Mouse (Mus musculus) adrenal gland, adult 2 months (tissue): ENCODE measurements around the gene Akr1e1. TPM values are rescaled to one million over a fixed set of nuclear protein-coding genes. Genes with fewer than 3 reads are reported as not detected.
A peak's percentile ranks its signal among the peaks of the same experiment; 100 is the strongest.
"Not testable (repeated sequence)": the region's sequence is repeated elsewhere in the genome, so short reads cannot be mapped to it uniquely, and the experiment has no call there.

Experiments
- DNase-seq: peaks from one replicate; pipeline ENCODE4 v3.0.0; 2021
- long read RNA-seq: library from polyadenylated mRNA; stranded (forward); transcript quantifications from one replicate; pipeline ENCODE4 v2.0.0, GENCODE M21; 2021
- polyA plus RNA-seq: library from polyadenylated mRNA; depleted of rRNA; stranded (reverse); fragments of >200 nt; gene quantifications from 2 replicates; pipeline ENCODE4 v1.2.3, GENCODE M21; 2012; rRNA removed
- total RNA-seq, 2 experiments: library from RNA; stranded (reverse); gene quantifications; 2 replicates each; pipeline ENCODE4 v1.2.3; 2021

The Akr1e1 gene
- total RNA-seq (10 to 100 TPM; 25.9 to 35.1 TPM), polyA plus RNA-seq (0.68 and 0.81 TPM in 2 replicates)
- long read RNA-seq, transcript Akr1e1-201 (10 exons, 3,463 nt), result major isoform, 17 of 18 reads
- long read RNA-seq, partial matches to known transcripts, result 0 of 18 reads
- long read RNA-seq, other reads (novel, unspliced or antisense), result 1 of 18 reads

GRCm38 (mm10) chr13:4608961-4609409 is at the start of gene Akr1e1:
Akr1e1 (minus strand) TSS chr13:4609174.
- peak; percentile 94 for DNase-seq

- no peak for DNase-seq
Observed at GRCm38 (mm10) chr13:4658346-4658745, 49.4 kb upstream of the Akr1e1 start.

GRCm38 (mm10) chr13:4656277-4657146 is 47.5 kb upstream of the Akr1e1 start:
- DNase-seq, result no peak

GRCm38 (mm10) chr13:4650190-4650589 is 41.2 kb upstream of the Akr1e1 start:
- DNase-seq, result no peak

GRCm38 (mm10) chr13:4645248-4645647 is 36.3 kb upstream of the Akr1e1 start:
- DNase-seq, result no peak

- DNase-seq, result no peak
Observed at GRCm38 (mm10) chr13:4610902-4611301, 1.9 kb upstream of the Akr1e1 start.

- DNase-seq, result no peak
Observed at GRCm38 (mm10) chr13:4608530-4608929, 444 bp downstream of the Akr1e1 start.

GRCm38 (mm10) chr13:4606821-4607220 is 2.2 kb downstream of the Akr1e1 start:
- no peak for DNase-seq

- DNase-seq, result not testable (repeated sequence)
Observed at GRCm38 (mm10) chr13:4603431-4603830, 5.5 kb downstream of the Akr1e1 start.

- DNase-seq, result no peak
Observed at GRCm38 (mm10) chr13:4576921-4577320, 32.1 kb downstream of the Akr1e1 start.

GRCm38 (mm10) chr13:4573871-4574270 is 35.1 kb downstream of the Akr1e1 start, which contains the start of gene Akr1c21:
Akr1c21 (plus strand) TSS chr13:4574075.
- DNase-seq, result no peak

GRCm38 (mm10) chr13:4565996-4566395 is 43.0 kb downstream of the Akr1e1 start:
- no peak for DNase-seq

- DNase-seq, result no peak
Observed at GRCm38 (mm10) chr13:4560500-4560899, 48.5 kb downstream of the Akr1e1 start.

GRCm38 (mm10) chr13:4559143-4559542 is 49.8 kb downstream of the Akr1e1 start:
- no peak for DNase-seq

Other genes starting within 250 kb of the Akr1e1 start
- gene Akr1c6, start 174.9 kb downstream of the Akr1e1 start, total RNA-seq, result 1 to 10 TPM in 1 of 2 experiments, not detected in 1; 2.0 TPM
- not detected in 2 replicates for gene Akr1c6, start 174.9 kb downstream of the Akr1e1 start, polyA plus RNA-seq
- under 1 TPM in 1 of 2 experiments, not detected in 1; 0.69 TPM for gene Akr1c20, start 85.8 kb downstream of the Akr1e1 start, total RNA-seq
- gene Akr1c20, start 85.8 kb downstream of the Akr1e1 start, polyA plus RNA-seq, result not detected in 2 replicates
- gene Akr1c21, start 35.1 kb downstream of the Akr1e1 start, total RNA-seq, result not detected
- gene Akr1c21, start 35.1 kb downstream of the Akr1e1 start, polyA plus RNA-seq, result not detected in 2 replicates